Mouse (Mus musculus) telencephalon, adult 2 months (tissue): ENCODE results near the gene Ppcs.

Source experiments
- DNase-seq: peaks from one replicate; pipeline ENCODE4 v3.0.0-alpha.2; 2011; ENCODE audit warnings: low read depth, low spot score

Gene Ppcs

DNA sequence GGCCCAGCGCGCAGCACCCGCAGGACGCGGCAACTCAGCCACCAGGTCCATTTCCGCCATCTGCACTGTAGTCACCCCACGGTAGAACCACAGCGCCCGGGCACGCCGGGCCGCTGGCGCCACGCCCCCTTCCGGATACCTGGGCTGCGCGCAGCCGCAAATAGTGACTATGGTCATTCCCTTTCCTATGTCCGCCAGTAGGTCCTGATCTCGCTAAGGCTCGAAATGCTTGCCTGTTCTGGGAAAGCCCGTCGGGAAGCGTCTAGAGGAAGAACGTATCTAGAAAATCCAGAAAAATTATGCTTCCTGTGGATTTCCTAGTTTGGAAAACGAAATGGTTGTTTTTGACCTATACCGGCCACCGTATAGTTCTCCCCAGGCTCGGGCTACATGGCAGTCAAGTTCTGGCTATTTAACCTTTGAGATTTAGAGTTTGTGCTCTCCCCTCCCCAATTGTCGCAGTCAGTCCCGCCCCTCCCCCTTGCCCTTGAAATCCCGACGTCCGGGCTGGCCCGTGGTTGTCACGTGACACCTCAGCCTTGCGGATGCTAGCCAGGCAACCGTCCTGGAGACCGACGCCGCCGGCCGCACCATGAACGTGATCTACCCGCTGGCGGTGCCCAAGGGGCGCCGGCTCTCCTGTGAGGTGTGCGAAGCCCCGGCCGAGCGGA lies at the start of gene Ppcs, which contains the start of gene Zmynd12:
Gene Ppcs, minus strand, starts transcription at position 127 of the 671 bp plus-strand sequence.
Gene Zmynd12, plus strand, starts transcription at position 521 of the 671 bp plus-strand sequence.
- DNase-seq = peak; percentile 74

DNA sequence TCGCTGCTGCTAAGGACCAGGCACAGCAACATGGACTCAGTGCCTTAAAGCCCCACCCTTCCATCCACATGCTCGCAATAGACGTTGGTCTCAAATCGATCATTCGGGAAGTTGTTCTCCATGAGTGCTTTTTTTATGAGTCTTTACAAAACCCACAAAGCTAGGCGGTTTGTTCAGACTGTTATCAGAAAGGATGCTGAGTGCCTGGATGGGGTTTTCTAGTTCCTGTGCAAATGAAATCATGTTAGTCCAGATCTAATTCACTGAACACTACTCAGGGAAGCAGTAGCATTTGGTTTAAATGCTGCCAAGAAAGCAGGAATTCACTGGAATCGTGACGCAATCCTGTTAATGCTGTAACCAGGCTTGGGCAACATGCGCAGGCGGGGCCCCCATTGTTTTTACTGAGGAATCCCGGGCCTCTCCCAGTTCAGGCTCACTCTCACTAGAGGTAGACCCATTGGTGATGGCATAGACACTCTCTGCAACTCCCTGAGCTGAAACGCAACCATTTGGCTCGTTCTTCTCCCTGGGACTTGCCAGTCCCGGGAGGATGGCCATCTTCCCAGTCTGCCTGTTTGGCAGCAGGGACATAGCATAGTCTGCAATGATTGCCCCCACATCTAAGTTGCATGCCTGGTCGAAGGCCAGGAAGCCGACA lies 45.6 kb upstream of the Ppcs start:
- DNase-seq = no peak

DNA sequence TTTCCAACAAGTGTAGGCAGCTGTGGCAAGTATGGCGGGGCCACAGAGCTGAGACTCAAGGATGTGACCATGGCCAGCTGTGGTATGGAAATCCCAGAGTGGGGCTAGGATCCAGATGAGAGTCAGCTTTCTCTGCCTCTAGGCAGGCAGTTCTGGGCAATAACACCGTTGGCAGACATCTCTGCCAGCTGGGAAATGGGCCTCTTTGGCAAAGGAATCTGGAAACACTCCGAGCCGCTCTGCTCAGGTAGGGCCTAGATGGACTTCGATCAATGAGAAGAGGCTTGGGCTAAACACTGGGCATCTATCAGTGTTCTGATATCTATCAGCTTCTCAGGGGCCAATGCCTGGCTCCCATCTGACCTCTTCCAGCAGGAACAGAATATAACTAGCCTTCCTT lies 43.6 kb upstream of the Ppcs start:
- no peak for DNase-seq

DNA sequence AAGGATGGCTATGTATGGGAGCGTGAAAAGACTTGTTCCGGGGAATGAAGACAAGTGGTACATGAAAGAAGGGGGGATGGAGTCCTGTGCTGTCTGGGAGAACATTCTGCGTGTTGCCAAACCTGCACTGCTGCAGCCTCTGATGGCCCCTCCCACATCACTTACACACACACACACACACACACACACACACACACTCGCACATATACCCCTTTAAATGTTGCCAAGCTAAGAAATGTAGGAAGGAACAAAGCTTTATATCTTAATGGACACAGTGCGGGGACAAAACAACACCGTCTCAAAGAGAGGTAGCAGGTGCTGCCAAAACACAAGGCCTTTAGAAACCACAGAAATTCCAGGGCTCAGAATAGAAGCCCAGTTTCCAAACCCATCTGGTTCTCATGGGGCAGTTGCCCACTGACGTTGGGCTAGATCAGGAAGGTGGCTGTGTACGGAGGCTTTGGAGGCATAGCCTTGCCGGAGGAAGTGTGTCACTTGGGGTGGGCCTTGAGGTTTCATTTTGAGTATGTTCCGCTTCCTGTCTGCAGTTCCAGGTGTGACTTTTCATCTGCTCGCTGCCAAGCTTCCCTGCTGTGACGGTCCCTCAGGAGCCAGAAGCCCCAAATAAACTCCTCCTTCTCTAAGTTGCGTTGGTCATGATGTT lies 41.7 kb upstream of the Ppcs start:
- DNase-seq = no peak

DNA sequence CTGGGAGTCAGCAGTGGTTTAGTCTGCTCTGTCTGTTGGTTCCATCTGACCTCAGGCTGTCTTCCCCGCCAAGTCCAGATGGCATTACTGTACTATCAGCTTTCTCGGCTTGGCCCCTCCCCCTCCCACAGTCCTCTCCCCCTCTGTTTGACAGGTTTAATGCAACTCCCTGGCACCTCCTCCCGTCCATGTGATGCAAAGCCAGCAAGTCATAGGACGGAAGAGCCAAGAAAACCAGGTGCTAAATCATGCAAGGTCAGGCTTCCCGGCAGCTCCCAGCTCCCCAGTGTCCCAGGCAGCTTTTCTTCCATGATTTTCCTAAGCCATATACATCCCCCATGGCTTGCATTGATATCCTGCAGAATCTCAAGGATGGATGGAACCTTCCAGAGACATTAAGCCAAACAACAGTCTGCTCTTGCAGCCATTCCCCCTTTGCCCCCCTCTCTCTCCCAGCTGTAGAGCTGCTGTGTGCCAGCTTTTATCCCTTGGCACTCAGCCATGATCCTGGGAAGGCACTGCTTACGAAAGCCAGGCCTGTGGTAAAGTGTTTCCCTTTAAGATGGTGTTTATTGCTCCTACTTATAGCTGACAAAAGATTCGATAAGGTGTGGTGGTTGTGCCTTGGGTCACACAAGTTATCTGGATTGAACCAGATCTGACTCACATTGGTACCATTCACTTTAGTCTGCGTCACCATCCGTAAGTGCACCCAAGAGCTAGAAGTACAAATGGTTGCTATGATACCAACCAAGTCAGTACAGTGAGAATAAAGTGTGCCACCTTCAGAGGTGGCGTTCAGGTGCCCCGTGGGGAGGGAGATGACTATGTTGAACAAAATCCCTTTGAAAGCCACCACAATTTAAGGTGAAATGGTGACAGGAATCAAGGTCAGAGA lies 40.9 kb upstream of the Ppcs start:
- peak; percentile 49 for DNase-seq

DNA sequence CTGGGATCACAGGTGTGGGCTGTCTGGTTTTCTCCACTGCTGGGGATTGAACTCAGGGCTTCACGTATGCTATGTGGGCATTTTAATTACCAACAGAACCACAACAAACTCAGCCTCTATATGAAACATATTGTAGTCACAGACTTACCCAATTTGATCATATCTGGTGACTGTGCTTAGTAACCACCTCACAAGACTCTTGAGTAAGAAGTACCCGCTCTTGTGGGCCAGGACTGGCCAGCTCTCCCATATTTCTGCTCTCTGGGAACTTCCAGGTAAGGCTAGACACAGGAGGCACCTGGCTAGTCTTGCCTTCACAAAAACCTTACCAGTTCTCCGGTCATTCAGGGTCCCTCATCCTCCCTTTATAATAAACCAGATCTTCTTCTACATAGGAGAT lies 40.2 kb upstream of the Ppcs start:
- no peak for DNase-seq

DNA sequence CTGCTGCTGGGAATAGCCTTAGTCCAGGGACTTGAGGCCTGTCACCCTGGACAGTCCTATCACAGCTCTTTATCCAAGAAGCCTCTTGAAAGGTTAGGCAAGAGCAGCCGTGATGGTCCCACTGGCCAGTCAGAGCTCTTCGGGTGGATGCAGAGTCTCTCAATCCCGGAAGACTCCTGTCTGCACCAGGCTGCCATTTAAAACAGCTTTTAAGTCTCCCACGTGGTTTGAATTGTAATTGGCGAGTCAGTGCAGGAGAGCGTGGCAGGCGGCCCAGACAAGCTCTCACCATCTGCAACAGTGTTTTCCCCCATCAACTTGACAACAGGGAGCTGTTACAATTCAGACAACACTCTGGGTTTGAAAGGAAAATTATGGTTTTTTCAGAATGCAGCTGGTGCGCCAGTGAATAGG lies 38.5 kb upstream of the Ppcs start:
- DNase-seq = peak; percentile 94

DNA sequence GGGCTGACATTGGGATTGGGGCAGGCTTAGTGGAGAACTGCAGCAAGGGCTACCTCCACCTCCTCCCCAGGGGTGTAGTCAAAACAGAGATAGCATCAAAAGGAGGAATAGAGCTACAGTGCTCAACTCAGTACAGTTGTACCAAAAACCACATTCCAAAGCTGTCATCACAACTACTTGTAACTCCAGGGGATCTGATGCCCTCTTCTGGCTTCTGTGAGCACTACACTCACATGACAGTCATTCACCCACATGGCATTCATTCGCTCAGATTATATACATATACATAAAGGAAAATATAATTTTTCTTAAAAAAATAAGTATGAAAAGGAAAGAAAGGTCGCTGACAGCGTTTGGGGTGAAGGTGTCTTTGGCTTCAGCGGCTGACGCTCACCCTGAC lies 38.1 kb upstream of the Ppcs start:
- no peak for DNase-seq

DNA sequence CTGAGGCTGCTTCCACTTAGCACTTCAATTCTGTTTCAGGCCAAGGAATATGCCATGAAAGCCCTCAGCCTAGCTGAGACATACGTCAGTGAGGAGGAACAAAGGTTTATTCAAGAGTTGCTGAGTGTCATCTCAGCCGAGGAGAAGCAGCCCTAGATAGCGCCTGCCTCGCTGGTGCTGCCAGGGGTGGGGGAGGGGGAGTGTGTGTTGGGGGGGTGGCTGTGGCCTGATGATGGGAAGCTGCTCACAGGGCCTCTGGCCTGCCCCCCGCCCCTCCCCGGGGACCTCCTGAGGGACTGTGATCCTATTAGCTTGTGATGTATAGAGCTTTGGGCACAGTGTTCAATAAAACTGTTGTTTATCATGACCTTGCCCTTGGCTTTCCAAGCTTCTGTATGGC lies 31.3 kb upstream of the Ppcs start:
- no peak for DNase-seq

DNA sequence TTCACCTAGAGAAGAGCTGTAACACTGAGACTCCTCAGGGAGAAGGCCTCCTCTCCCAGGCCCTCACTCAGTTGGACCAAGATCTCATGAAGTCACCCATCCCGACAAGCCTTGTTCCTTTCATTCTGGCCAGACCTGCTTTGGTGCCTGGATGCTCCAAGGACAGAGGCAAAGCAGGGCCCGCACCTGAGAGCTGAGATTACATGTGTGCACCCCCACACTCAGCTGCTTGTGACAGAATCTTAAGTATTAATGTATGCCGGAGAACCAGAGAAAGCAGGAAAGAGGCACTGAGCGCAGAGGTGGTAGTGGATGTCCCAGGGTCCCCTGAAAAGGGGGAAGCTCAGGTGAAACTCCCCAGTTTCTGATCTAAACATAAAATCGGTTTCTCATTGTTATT lies 30.9 kb upstream of the Ppcs start:
- DNase-seq = no peak

DNA sequence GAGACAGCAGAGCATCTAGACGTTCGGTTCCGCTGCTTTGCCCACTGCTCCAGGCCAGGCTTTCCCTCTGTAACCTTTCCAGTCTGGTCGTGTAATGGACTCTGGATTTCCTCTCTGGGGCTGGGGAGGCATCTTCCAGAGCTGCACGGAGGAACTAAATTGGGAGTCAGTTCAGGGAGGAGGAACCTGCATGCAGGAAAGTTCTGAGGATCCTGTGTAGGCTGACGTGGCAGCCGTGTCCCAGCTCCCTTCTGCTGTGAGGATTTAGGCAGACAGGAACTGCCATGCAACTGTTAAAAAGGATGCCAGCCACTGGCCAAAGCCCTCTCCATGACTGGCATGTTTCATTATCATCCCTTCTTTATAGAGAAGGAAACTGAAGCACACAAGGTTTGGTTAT lies 28.2 kb upstream of the Ppcs start:
- no peak for DNase-seq

DNA sequence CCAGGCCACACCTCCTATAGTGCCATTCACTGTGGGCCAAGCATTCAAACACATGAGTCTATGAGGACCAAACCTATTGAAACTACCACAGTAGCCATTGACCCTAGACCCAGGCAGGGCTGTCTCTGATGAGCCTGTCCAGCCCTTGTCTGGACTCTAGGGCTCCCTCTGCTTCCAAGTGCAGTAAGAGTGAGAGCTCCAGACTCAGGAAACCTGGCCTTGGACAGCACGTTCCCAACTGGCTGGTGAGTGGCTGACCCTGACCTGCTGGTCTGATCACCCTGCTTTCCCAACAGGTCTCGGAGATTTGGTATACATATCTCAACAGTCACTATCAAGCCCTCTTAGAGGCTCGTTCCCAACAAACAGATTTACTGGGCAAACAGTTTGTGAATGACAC lies 25.6 kb upstream of the Ppcs start:
- no peak for DNase-seq

DNA sequence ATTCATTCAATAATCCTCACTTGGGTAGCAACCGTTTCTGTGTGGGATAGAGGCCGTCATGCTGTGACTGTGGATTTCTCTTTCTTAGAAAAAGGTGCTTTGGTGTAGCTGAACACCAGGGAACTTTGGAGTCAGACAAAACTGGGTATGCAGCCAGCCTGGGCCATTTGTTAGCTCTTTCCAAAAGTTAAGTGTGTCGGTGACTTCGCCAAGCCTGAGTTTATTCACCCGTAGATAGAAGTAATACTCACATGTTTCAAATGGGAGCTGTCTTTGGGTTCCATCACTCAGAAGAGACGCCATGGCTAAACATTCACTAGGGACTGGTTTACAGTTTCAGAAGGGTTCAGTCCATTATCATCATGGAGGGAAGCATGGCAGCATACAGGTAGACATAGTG lies 25.0 kb upstream of the Ppcs start:
- DNase-seq = no peak

DNA sequence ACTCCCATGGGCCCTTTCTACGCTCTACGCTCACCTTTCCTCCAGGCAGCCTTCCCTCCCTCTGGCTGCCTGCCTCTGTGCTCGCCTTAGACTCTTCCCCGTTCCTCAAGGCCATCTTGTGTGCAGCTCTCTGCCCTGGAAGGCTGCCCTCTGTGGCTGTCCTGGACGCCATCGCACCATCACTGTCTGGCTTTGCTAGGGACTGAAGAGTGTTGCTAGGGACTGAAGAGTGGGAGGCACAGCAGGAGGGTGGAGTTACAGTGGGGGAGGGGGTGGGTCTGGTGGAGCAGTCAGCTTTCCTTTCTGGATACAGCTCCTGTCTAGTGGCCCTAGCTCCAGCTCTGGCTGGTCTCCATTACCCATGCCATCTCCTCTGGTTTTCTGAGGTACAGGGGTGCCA lies 20.3 kb upstream of the Ppcs start:
- no peak for DNase-seq

DNA sequence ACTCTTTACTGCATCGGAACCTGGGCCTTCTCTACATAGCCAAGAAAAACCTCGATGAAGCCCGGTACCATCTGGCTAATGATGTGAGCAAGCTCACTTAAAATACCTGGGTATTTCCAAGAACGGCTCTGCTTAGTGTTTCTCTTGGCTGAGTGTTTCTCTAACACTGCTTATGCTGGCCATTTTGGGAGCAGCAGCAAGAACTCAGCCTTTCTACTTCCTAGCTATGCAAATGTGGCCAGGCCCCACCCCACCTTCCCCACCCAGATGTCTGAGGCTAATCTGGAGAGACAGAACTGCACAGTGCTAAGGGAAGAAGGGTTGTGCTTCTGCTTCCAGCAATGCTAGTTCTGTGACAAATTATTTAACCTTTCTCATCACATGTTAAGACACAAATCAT lies 19.6 kb upstream of the Ppcs start:
- DNase-seq = no peak

DNA sequence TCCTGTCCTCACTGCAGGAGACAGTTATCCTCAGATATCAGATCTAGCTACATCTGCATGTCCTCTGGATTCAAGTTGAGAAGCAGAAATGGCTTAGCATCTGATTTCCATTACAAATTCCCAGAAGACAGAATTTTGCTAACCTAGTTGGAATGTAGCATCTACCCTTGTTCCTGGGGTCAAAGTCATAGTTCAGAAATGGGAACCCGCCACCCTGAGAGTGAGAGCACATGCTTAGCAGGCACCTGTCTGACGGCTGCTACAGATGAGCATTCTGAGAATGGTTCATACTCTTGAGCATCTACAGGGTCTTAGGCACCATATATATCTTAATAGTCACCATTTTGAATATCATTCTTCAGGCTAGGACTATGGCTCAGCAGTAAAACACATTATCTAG lies 15.7 kb upstream of the Ppcs start:
- no peak for DNase-seq

DNA sequence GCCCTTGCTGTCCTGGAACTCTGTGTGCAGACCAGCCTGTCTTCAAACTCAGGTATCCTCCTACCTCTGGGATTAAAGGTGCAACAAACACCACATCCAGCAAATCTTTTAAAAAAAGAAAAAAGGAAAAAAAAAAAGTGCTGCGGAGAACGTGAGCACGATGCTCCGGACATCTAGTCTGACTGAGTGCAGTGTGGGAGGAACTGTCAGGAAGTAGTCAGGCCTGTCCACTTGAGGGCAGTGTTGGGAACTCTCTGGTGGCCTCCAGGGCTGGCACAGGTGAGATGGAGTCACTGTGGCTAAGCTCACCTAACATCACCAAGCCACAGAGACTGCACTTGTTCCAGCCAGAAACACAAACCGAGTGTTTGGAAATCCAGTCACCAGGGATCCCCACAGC lies 8.5 kb upstream of the Ppcs start:
- no peak for DNase-seq

DNA sequence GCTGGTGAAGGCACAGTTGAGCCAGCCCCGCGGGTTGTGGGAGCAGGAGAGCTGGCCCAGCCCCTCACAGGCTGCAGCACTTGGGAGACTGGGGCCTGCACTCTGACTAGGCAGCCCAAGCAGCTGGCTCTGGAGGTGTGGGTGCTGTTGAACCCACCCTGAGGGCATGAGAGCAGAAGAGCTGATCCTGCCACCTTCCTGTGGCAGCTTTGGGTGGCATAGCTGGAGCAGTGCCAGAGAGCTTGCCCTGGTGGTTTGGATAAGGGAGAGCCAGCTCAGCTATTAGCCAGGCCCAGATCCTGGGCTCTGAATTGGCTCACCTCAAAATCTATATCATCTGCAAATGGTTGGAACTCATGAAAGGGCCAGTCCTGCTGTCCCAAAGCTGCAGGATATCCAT lies 5.5 kb upstream of the Ppcs start:
- DNase-seq = no peak

DNA sequence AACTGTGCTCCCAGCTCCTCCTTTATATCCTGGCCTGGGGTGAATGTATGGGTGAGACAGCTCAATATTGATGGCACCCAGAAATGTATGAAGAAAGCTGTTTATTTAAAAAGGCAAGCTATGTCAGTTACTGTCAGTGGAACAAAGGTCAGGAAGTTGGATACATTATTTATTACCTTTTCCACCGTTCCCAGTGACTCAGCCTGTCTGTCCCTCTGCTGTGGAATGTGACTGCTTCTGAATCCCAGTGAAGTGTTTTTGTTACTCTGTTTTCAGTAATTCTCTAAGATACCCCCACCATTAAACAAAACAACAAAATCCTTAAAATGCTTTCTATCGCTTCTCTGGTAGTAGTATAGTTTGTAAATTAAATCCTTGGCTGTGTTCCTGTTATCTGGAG lies 3.4 kb upstream of the Ppcs start:
- DNase-seq = no peak

DNA sequence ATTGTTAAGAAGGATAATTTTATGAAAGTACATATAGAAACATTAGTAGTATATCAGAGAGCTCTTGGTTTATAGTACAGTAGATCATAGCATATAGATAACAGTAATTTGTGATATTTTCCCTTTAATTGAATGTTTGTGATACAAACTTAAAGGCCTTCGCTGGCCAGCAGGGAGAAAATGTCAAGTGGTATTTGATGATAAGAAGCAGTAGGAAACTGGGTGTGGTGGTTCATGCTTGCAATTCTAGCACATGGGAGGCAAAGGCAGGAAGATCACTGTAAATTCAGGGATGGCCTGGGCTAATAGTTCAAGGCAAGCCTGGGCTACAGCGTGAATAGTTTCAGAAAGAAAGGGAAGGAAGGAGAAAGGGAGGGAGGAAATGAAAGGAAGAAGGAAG lies 2.9 kb upstream of the Ppcs start:
- no peak for DNase-seq

DNA sequence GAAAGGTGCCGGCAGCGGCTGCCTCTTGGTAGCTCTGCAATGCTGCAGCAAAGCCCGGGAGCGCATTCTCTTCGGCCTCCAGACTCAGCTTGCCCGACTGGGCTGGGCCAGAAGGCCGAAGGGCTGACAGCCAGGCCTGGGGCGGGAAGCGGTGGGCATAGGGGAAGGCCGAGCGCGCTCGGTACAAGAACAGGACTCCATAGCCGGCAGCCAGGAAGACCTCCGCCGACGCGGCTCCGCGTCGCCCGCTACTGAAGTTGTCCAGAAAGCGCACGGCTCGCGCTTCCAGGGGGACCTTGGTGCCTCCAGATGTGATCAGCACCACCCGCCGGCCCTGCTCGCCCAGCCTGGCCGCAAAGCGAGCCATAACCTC lies 313 bp downstream of the Ppcs start:
- DNase-seq = no peak

DNA sequence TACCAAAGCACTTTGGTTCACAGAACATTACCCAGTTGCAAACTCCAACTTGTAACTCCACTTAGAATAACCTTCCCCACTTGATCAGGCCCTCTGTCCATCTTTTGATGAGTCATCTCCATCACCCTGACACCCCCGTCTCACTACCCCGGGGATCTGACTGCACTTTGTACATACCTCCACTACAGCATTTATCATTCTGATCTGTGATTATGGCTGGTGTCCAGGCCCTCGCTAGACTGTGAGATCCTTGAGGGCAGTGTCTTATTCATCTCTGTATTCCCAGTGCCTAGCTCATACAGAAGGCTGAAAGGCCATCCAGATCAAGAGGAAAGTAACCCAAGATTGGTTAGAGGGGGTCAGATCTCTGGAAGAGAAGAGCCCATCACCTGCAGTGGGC lies 1.0 kb downstream of the Ppcs start:
- DNase-seq = no peak
